Mouse (Mus musculus) liver, embryonic 14.5 days (tissue): Measurements from ENCODE around the gene Efna1. TPM values are rescaled to one million over a fixed set of nuclear protein-coding genes. Genes with fewer than 3 reads are reported as not detected.

ENCODE experiments used
- ATAC-seq: fragments of 200-750 bp; cut with Nextera tagmentation; 2 replicates; pipeline ENCODE4 v1.8.0; 2017; ENCODE audit warnings: moderate number of reproducible peaks, mild to moderate bottlenecking, moderate library complexity; ENCODE audit not compliant: insufficient read depth
- DNase-seq, 3 experiments: peaks; one replicate each; pipeline ENCODE4 v3.0.0-alpha.2; 2012 to 2013; ENCODE audit warnings: low read depth in 3 of 3, low spot score in 3 of 3
- H3K27ac ChIP-seq: fragments of 300-500 bp; sonication (generic); 2 replicates; pipeline ENCODE4 v1.5.1; 2014; ENCODE audit warnings: moderate library complexity, mild to moderate bottlenecking, control low read depth, inconsistent platforms
- H3K27me3 ChIP-seq: fragments of 300-500 bp; sonication (generic); 2 replicates; pipeline ENCODE4 v1.6.1; 2014; ENCODE audit warnings: mild to moderate bottlenecking, low read length, moderate library complexity; ENCODE audit not compliant: control insufficient read depth, insufficient read depth
- H3K36me3 ChIP-seq: fragments of 300-500 bp; sonication (generic); replicated peaks from 2 replicates; pipeline ENCODE4 v1.6.1; 2014; ENCODE audit warnings: low read depth; ENCODE audit not compliant: control insufficient read depth, insufficient read depth
- H3K4me1 ChIP-seq, 2 experiments: fragments of 200-500 bp in 1 of 2; fragments of 300-500 bp in 1 of 2; sonication (generic) in 1 of 2; replicated peaks; 2 replicates each; pipeline ENCODE4 v1.6.1; 2012 to 2014; ENCODE audit warnings: antibody characterized with exemption in 1 of 2, inconsistent platforms in 1 of 2, low read length in 1 of 2; ENCODE audit not compliant: control insufficient read depth in 2 of 2, insufficient read depth in 2 of 2
- H3K4me2 ChIP-seq: fragments of 300-500 bp; sonication (generic); 2 replicates; pipeline ENCODE4 v1.6.1; 2014; ENCODE audit warnings: low read depth, mild to moderate bottlenecking, control low read depth, moderate library complexity
- H3K4me3 ChIP-seq, 2 experiments: fragments of 200-500 bp in 1 of 2; fragments of 300-500 bp in 1 of 2; sonication (generic) in 1 of 2; 2 replicates each; pipeline ENCODE4 v1.5.1; 2012 to 2014; ENCODE audit warnings: low read depth in 2 of 2, low read length in 2 of 2, mild to moderate bottlenecking in 2 of 2, control low read depth in 1 of 2, inconsistent platforms in 1 of 2, moderate library complexity in 1 of 2; ENCODE audit not compliant: insufficient read depth in 1 of 2
- H3K9ac ChIP-seq: fragments of 300-500 bp; sonication (generic); replicated peaks from 2 replicates; pipeline ENCODE4 v1.6.1; 2014; ENCODE audit warnings: mild to moderate bottlenecking, control low read depth, moderate library complexity
- H3K9me3 ChIP-seq: fragments of 300-500 bp; sonication (generic); 2 replicates; pipeline ENCODE4 v1.6.1; 2016; ENCODE audit warnings: low read length, mixed read lengths; ENCODE audit not compliant: control insufficient read depth
- CTCF ChIP-seq: IDR thresholded peaks from 2 replicates; pipeline ENCODE4 v1.5.1; 2016; ENCODE audit warnings: antibody characterized with exemption, low read depth, control low read depth
- EP300 ChIP-seq: IDR thresholded peaks from 2 replicates; pipeline ENCODE4 v1.6.1; 2016; ENCODE audit warnings: antibody characterized with exemption, low read depth
- WGBS: fragments of 180-500 bp; shearing (Covaris S2); extraction: QIAGEN DNeasy Blood & Tissue Kit; methylation state at CpG from one replicate; pipeline ENCODE4 v1.1.7; 2014; ENCODE audit not compliant: insufficient replicate concordance; 5-methylcytosine and 5-hydroxymethylcytosine counted together
- polyA plus RNA-seq, 2 experiments: library from polyadenylated mRNA; depleted of rRNA in 1 of 2; stranded (reverse) in 1 of 2; unstranded in 1 of 2; fragments of >200 nt; fragmentation: Nextera tagmentation in 1 of 2; extraction: Ambion mirVana in 1 of 2; gene quantifications; 2 replicates each; pipeline versions ENCODE4 v1.2.1 to v1.2.3; 2012 to 2014

The Efna1 gene
- polyA plus RNA-seq, 2 experiments = 2.9 to 3.7 TPM

- H3K4me2 ChIP-seq = no peak overlapping the region
- WGBS = 64% methylated on average over 6 of the region's 6 CpGs
- peaks cover 0 to 4% of the 10 kb centered on the region in 2 experiments; a peak in 1 of 4 replicates for H3K4me1 ChIP-seq
- H3K9me3 ChIP-seq = no peaks in the 10 kb centered on the region
- H3K4me3 ChIP-seq = no peak overlapping the region
- no peaks in the 10 kb centered on the region for H3K36me3 ChIP-seq
- H3K9ac ChIP-seq = no peak overlapping the region
- peaks cover 11% of the 10 kb centered on the region for H3K27me3 ChIP-seq
- DNase-seq (no peak), ATAC-seq (no peak)
- no peak overlapping the region for H3K27ac ChIP-seq
- TF ChIP-seq CTCF (no peak), EP300 (no peak)
Observed at GRCm38 (mm10) chr3:89232614-89233013, 48.3 kb downstream of the Efna1 start.

GRCm38 (mm10) chr3:89231772-89232275 lies 49.1 kb downstream of the Efna1 start:
- TF ChIP-seq EP300 (no peak), CTCF (no peak)
- no peak overlapping the region for H3K9ac ChIP-seq
- peaks cover 0 to 5% of the 10 kb centered on the region in 2 experiments; a peak in 1 of 4 replicates for H3K4me1 ChIP-seq
- no peaks in the 10 kb centered on the region for H3K9me3 ChIP-seq
- H3K27ac ChIP-seq = no peak overlapping the region
- ATAC-seq = no peak
- H3K36me3 ChIP-seq = no peaks in the 10 kb centered on the region
- no peak overlapping the region for H3K4me2 ChIP-seq
- H3K4me3 ChIP-seq = no peak overlapping the region
- 57% methylated on average over 16 of the region's 16 CpGs for WGBS
- peaks cover 19% of the 10 kb centered on the region for H3K27me3 ChIP-seq
- DNase-seq = no peak

DNA sequence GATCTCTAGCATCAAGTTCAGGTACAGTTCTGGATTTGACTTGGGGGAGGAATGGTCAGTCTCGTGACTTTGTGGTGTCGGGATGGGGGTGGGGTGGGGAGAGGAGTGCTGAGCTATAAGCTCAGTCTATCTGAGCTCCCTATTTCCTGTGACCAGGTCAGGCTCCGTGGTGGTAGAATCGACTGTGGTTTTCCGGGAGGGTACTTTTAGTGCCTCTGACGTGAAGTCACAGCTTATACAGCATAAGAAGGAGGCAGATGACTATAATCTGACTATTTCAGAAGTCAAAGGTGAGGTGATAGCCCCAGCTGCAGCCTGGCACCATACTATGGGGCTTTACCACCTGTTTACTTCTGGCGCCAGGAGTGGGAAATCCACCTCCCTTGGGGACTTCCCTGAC lies 49.6 kb downstream of the Efna1 start:
- Histone ChIP-seq H3K4me1 (peaks cover 0 to 5% of the 10 kb centered on the region in 2 experiments; a peak in 1 of 4 replicates), H3K9ac (no peak overlapping the region), H3K4me3 (no peak overlapping the region), H3K36me3 (no peaks in the 10 kb centered on the region), H3K27ac (no peak overlapping the region), H3K27me3 (peaks cover 23% of the 10 kb centered on the region), H3K4me2 (no peak overlapping the region), H3K9me3 (no peaks in the 10 kb centered on the region)
- DNase-seq (no peak), ATAC-seq (no peak)
- TF ChIP-seq CTCF (no peak), EP300 (no peak)
- 10% methylated on average over 7 of the region's 7 CpGs for WGBS

DNA sequence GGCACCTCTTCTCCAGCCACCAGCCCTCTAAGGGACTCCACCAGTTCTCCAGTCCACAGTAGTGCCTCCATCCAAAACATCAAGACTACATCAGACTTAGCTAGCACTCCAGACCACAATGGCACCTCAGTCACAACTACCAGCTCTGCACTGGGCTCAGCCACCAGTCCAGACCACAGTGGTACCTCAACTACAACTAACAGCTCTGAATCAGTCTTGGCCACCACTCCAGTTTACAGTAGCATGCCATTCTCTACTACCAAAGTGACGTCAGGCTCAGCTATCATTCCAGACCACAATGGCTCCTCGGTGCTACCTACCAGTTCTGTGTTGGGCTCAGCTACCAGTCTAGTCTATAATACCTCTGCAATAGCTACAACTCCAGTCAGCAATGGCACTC lies 50.4 kb downstream of the Efna1 start:
- peaks cover 0 to 5% of the 10 kb centered on the region in 2 experiments; a peak in 1 of 4 replicates for H3K4me1 ChIP-seq
- no peak overlapping the region for H3K4me2 ChIP-seq
- 47% methylated on average over 2 of the region's 2 CpGs for WGBS
- H3K27ac ChIP-seq = no peak overlapping the region
- no peaks in the 10 kb centered on the region for H3K36me3 ChIP-seq
- DNase-seq (no peak), ATAC-seq (no peak)
- H3K4me3 ChIP-seq = no peak overlapping the region
- no peak overlapping the region for H3K9ac ChIP-seq
- H3K9me3 ChIP-seq = no peaks in the 10 kb centered on the region
- H3K27me3 ChIP-seq = peaks cover 31% of the 10 kb centered on the region
- TF ChIP-seq EP300 = no peak
- no peak for TF ChIP-seq CTCF

- TF ChIP-seq EP300 (no peak), CTCF (no peak)
- Histone ChIP-seq H3K4me2 (no peak overlapping the region), H3K4me3 (no peak overlapping the region), H3K4me1 (peaks cover 0 to 5% of the 10 kb centered on the region in 2 experiments; a peak in 1 of 4 replicates), H3K27me3 (peaks cover 38% of the 10 kb centered on the region), H3K9ac (no peak overlapping the region), H3K36me3 (no peaks in the 10 kb centered on the region), H3K27ac (no peak overlapping the region), H3K9me3 (no peaks in the 10 kb centered on the region)
- WGBS = 79% methylated on average over 4 of the region's 4 CpGs
- ATAC-seq (no peak), DNase-seq (no peak)
Observed at GRCm38 (mm10) chr3:89229276-89229675, 51.7 kb downstream of the Efna1 start.
